Mouse (Mus musculus) erythroblast, embryonic 14.5 days (primary cell): ENCODE data around the gene Zfhx3.

ENCODE experiments used
- GATA1 ChIP-seq: IDR thresholded peaks from 2 replicates; pipeline ENCODE4 v1.6.1; 2012; ENCODE audit warnings: low read length, inconsistent platforms, mixed read lengths
- TAL1 ChIP-seq: IDR thresholded peaks from 3 replicates; pipeline ENCODE4 v1.6.1; 2012; ENCODE audit warnings: low read length, inconsistent platforms, mixed read lengths

DNA sequence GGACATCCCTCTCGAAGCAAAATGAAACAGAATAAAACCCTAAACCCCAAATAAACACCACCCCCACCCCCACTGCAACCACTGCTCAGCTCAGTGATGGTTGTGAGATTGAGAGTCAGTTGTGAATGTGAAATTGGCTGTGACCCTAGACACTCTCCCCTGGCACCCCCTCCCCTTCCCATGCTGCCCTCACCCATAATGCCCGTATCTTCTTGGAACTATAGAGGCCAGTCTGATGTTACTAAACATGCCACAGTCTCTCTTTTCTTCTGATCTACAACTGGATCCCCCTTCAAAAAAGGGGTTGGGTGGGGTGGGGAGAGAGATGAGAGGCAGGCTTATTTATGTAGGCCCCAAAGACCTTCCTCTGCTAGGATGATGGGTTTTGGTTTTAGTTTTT, 767.0 kb downstream of the Zfhx3 start:
- no peak for TF ChIP-seq GATA1
- no peak for TF ChIP-seq TAL1
